Mouse (Mus musculus): ENCODE measurements around the gene Lmx1b. TPM values are rescaled to one million over a fixed set of nuclear protein-coding genes. Genes with fewer than 3 reads are reported as not detected.

Gene Lmx1b
- polyA plus RNA-seq, 1 experiment: not detected

- Histone ChIP-seq H3K36me3 (replicated peaks; ENCODE audit: low read length) (no peaks in the 10 kb centered on the region), H3K4me1 (no peaks in the 10 kb centered on the region), H3K27me3 (replicated peaks) (peaks cover 94% of the 10 kb centered on the region), H3K4me3 (replicated peaks) (no peak overlapping the region), H3K9me3 (peaks cover 3% of the 10 kb centered on the region; the same call in 1 of the 2 replicates)
- TF ChIP-seq FLI1 (IDR thresholded peaks at IDR 0.05; ENCODE audit: low read length) (no peak), GATA1 (IDR thresholded peaks at IDR 0.05; ENCODE audit: borderline replicate concordance, low read length) (no peak)
Observed at GRCm38 (mm10) chr2:33605487-33606256, 34.6 kb downstream of the Lmx1b start.

GRCm38 (mm10) chr2:33604846-33605486, 35.3 kb downstream of the Lmx1b start:
- Histone ChIP-seq H3K36me3 (replicated peaks; ENCODE audit: low read length) (no peaks in the 10 kb centered on the region), H3K4me1 (no peaks in the 10 kb centered on the region), H3K9me3 (peaks cover 3% of the 10 kb centered on the region; the same call in 1 of the 2 replicates), H3K27me3 (replicated peaks) (peaks cover 92% of the 10 kb centered on the region), H3K4me3 (replicated peaks) (no peak overlapping the region)
- no peak for TF ChIP-seq FLI1 (IDR thresholded peaks at IDR 0.05; ENCODE audit: low read length)

DNA sequence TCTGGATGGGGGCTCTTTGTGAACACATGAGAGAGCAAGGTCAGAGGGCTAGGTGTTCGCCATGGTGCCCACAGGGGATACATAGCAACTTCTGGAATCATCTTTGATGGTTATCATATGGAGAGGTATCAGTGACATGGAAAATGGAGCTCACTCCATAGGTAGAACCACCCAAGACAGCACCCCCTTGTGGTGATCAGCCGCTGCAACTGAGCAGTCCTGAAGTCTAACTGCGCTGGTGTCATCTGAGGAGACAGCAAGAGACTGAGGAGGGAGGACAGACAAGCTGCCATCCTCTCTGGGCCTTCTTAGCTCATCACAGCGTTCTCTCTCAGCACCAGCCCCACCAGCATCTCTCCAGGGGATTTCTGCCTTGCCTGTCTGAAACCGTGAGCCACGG, 39.8 kb downstream of the Lmx1b start:
- Histone ChIP-seq H3K4me3 (replicated peaks) (no peak overlapping the region), H3K27me3 (replicated peaks) (peaks cover 87% of the 10 kb centered on the region), H3K9me3 (peaks cover 3% of the 10 kb centered on the region; the same call in 1 of the 2 replicates), H3K36me3 (replicated peaks; ENCODE audit: low read length) (no peaks in the 10 kb centered on the region), H3K4me1 (no peaks in the 10 kb centered on the region)
- TF ChIP-seq FLI1 (IDR thresholded peaks at IDR 0.05; ENCODE audit: low read length) (no peak), GATA1 (IDR thresholded peaks at IDR 0.05; ENCODE audit: borderline replicate concordance, low read length) (no peak)

- Histone ChIP-seq H3K9me3 (peaks cover 3% of the 10 kb centered on the region; the same call in 1 of the 2 replicates), H3K36me3 (replicated peaks; ENCODE audit: low read length) (no peaks in the 10 kb centered on the region), H3K27me3 (replicated peaks) (peaks cover 83% of the 10 kb centered on the region), H3K4me1 (no peaks in the 10 kb centered on the region), H3K4me3 (replicated peaks) (no peak overlapping the region)
- no peak for TF ChIP-seq GATA1 (IDR thresholded peaks at IDR 0.05; ENCODE audit: borderline replicate concordance, low read length)
- no peak for TF ChIP-seq FLI1 (IDR thresholded peaks at IDR 0.05; ENCODE audit: low read length)
Observed at GRCm38 (mm10) chr2:33597384-33597783, 42.9 kb downstream of the Lmx1b start.

GRCm38 (mm10) chr2:33595085-33595423, 45.3 kb downstream of the Lmx1b start:
- Histone ChIP-seq H3K27me3 (replicated peaks) (peaks cover 81% of the 10 kb centered on the region), H3K9me3 (no peaks in the 10 kb centered on the region), H3K4me3 (replicated peaks) (no peak overlapping the region), H3K4me1 (no peaks in the 10 kb centered on the region), H3K36me3 (replicated peaks; ENCODE audit: low read length) (no peaks in the 10 kb centered on the region)
- no peak for TF ChIP-seq GATA1 (IDR thresholded peaks at IDR 0.05; ENCODE audit: borderline replicate concordance, low read length)

- peaks cover 81% of the 10 kb centered on the region for H3K27me3 ChIP-seq (replicated peaks)
- H3K4me3 ChIP-seq (replicated peaks): no peak overlapping the region
- no peaks in the 10 kb centered on the region for H3K9me3 ChIP-seq
- TF ChIP-seq FLI1 (IDR thresholded peaks at IDR 0.05; ENCODE audit: low read length) (no peak), GATA1 (IDR thresholded peaks at IDR 0.05; ENCODE audit: borderline replicate concordance, low read length) (no peak)
- H3K4me1 ChIP-seq: no peaks in the 10 kb centered on the region
- H3K36me3 ChIP-seq (replicated peaks; ENCODE audit: low read length): no peaks in the 10 kb centered on the region
Observed at GRCm38 (mm10) chr2:33594181-33595084, 45.9 kb downstream of the Lmx1b start.

GRCm38 (mm10) chr2:33592931-33593555, 47.3 kb downstream of the Lmx1b start:
- Histone ChIP-seq H3K4me1 (no peaks in the 10 kb centered on the region), H3K36me3 (replicated peaks; ENCODE audit: low read length) (no peaks in the 10 kb centered on the region), H3K27me3 (replicated peaks) (peaks cover 80% of the 10 kb centered on the region), H3K4me3 (replicated peaks) (no peak overlapping the region), H3K9me3 (no peaks in the 10 kb centered on the region)
- TF ChIP-seq GATA1 (IDR thresholded peaks at IDR 0.05; ENCODE audit: borderline replicate concordance, low read length) (no peak), FLI1 (IDR thresholded peaks at IDR 0.05; ENCODE audit: low read length) (no peak)

- H3K9me3 ChIP-seq: no peaks in the 10 kb centered on the region
- H3K27me3 ChIP-seq (replicated peaks): peaks cover 85% of the 10 kb centered on the region
- no peak overlapping the region for H3K4me3 ChIP-seq (replicated peaks)
- H3K4me1 ChIP-seq: no peaks in the 10 kb centered on the region
- H3K36me3 ChIP-seq (replicated peaks; ENCODE audit: low read length): no peaks in the 10 kb centered on the region
- no peak for TF ChIP-seq GATA1 (IDR thresholded peaks at IDR 0.05; ENCODE audit: borderline replicate concordance, low read length)
- no peak for TF ChIP-seq FLI1 (IDR thresholded peaks at IDR 0.05; ENCODE audit: low read length)
Observed at GRCm38 (mm10) chr2:33589280-33589679, 51.0 kb downstream of the Lmx1b start.

Measured in megakaryocyte, embryonic 14.5 days (primary cell).